In genomic region chrX:70319254-70319653, GRCm38 (mm10) we compare ENCODE assay signal across 25 mouse cellular contexts. TPM values are rescaled to one million over a fixed set of nuclear protein-coding genes. Genes with fewer than 3 reads are reported as not detected.
DNase-seq lines count a peak whose midpoint lies in the region; ATAC-seq and TF ChIP-seq lines count a peak whose summit lies in the region.
"Had no signal": no experiment of that assay in that cellular context is flagged by ENCODE, and none has a peak within 500 bp of the region (broad histone marks: within the 10 kb centered on the region; RNA-seq: fewer than 3 reads in every experiment).

No protein-coding gene starts in this region.

- no peak overlapping the region for H3K9ac ChIP-seq in lung, embryonic 14.5 days
- no peak overlapping the region for H3K9ac ChIP-seq in limb, embryonic 11.5 days (ENCODE audit: low read length)
- no peak overlapping the region for H3K9ac ChIP-seq in liver, postnatal 0 days (replicated peaks)
- H3K9ac ChIP-seq in forebrain, embryonic 13.5 days: no peak overlapping the region
- H3K9ac ChIP-seq: heart, embryonic 12.5 days; liver, embryonic 12.5 days; midbrain, embryonic 15.5 days; neural tube, embryonic 13.5 days had no signal

- H3K4me3 ChIP-seq in lung, embryonic 14.5 days (ENCODE audit: low read depth, low read length): no peak overlapping the region
- H3K4me3 ChIP-seq in limb, embryonic 11.5 days (ENCODE audit: low read depth, low read length): no peak overlapping the region
- no peak overlapping the region for H3K4me3 ChIP-seq in liver, postnatal 0 days (ENCODE audit: low read depth, low read length)
- no peak overlapping the region for H3K4me3 ChIP-seq in forebrain, embryonic 13.5 days
- H3K4me3 ChIP-seq: heart, embryonic 12.5 days; layer of hippocampus, adult 2 months; liver, embryonic 12.5 days; megakaryocyte, embryonic 14.5 days; midbrain, embryonic 15.5 days; myocyte; neural tube, embryonic 13.5 days had no signal

- ATAC-seq in lung, embryonic 14.5 days (ENCODE audit: insufficient read depth): no peak
- peak; percentile 80 for ATAC-seq in limb, embryonic 11.5 days (ENCODE audit: insufficient number of reproducible peaks, low FRiP score, low TSS enrichment, low read depth)
- ATAC-seq in liver, postnatal 0 days: no peak
- no peak for ATAC-seq in forebrain, embryonic 13.5 days
- ATAC-seq: forebrain, embryonic 14.5 days; intestine, postnatal 0 days; liver, embryonic 12.5 days; midbrain, embryonic 15.5 days had no signal

- no peak for TF ChIP-seq CTCF in lung, embryonic 14.5 days (IDR thresholded peaks at IDR 0.05; ENCODE audit: low read depth)
- TF ChIP-seq CTCF in liver, postnatal 0 days (IDR thresholded peaks at IDR 0.05; ENCODE audit: low read depth): no peak

- H3K4me1 ChIP-seq in lung, embryonic 14.5 days (ENCODE audit: insufficient read depth): no peaks in the 10 kb centered on the region
- no peaks in the 10 kb centered on the region for H3K4me1 ChIP-seq in limb, embryonic 11.5 days (ENCODE audit: control insufficient read depth, insufficient read depth, low read length)
- no peaks in the 10 kb centered on the region for H3K4me1 ChIP-seq in liver, postnatal 0 days (ENCODE audit: insufficient read depth)
- no peaks in the 10 kb centered on the region for H3K4me1 ChIP-seq in forebrain, embryonic 13.5 days
- H3K4me1 ChIP-seq: heart, embryonic 12.5 days; liver, embryonic 12.5 days; megakaryocyte, embryonic 14.5 days; midbrain, embryonic 15.5 days; neural tube, embryonic 13.5 days had no signal

- no peak for TF ChIP-seq EP300 in liver, postnatal 0 days (IDR thresholded peaks at IDR 0.05; ENCODE audit: low read depth)

- H3K4me2 ChIP-seq in lung, embryonic 14.5 days: no peak overlapping the region
- no peak overlapping the region for H3K4me2 ChIP-seq in limb, embryonic 11.5 days (ENCODE audit: low read depth, severe bottlenecking)
- no peak overlapping the region for H3K4me2 ChIP-seq in liver, postnatal 0 days (ENCODE audit: low read depth, low read length)
- H3K4me2 ChIP-seq in forebrain, embryonic 13.5 days: no peak overlapping the region
- H3K4me2 ChIP-seq: heart, embryonic 12.5 days; liver, embryonic 12.5 days; midbrain, embryonic 15.5 days; neural tube, embryonic 13.5 days had no signal

- no peaks in the 10 kb centered on the region for H3K36me3 ChIP-seq in lung, embryonic 14.5 days (ENCODE audit: insufficient read depth)
- no peaks in the 10 kb centered on the region for H3K36me3 ChIP-seq in limb, embryonic 11.5 days (ENCODE audit: control insufficient read depth, insufficient read depth, low read length)
- H3K36me3 ChIP-seq in liver, postnatal 0 days (replicated peaks; ENCODE audit: insufficient read depth, low read length): no peaks in the 10 kb centered on the region
- no peaks in the 10 kb centered on the region for H3K36me3 ChIP-seq in forebrain, embryonic 13.5 days (ENCODE audit: poor library complexity, severe bottlenecking)
- H3K36me3 ChIP-seq: heart, embryonic 12.5 days; liver, embryonic 12.5 days; midbrain, embryonic 15.5 days; neural tube, embryonic 13.5 days had no signal

- no peaks in the 10 kb centered on the region for H3K9me3 ChIP-seq in lung, embryonic 14.5 days (ENCODE audit: low read depth, low read length)
- no peaks in the 10 kb centered on the region for H3K9me3 ChIP-seq in limb, embryonic 11.5 days (ENCODE audit: control insufficient read depth, low read length)
- no peaks in the 10 kb centered on the region for H3K9me3 ChIP-seq in liver, postnatal 0 days (ENCODE audit: low read length)
- H3K9me3 ChIP-seq in forebrain, embryonic 13.5 days (replicated peaks): no peaks in the 10 kb centered on the region
- H3K9me3 ChIP-seq: heart, embryonic 12.5 days; liver, embryonic 12.5 days; megakaryocyte, embryonic 14.5 days; midbrain, embryonic 15.5 days; neural tube, embryonic 13.5 days had no signal

- no peak overlapping the region for H3K27ac ChIP-seq in lung, embryonic 14.5 days (ENCODE audit: low read depth)
- no peak overlapping the region for H3K27ac ChIP-seq in limb, embryonic 11.5 days (replicated peaks; ENCODE audit: low read depth, low read length)
- no peak overlapping the region for H3K27ac ChIP-seq in liver, postnatal 0 days (ENCODE audit: low read depth)
- no peak overlapping the region for H3K27ac ChIP-seq in forebrain, embryonic 13.5 days
- H3K27ac ChIP-seq: layer of hippocampus, adult 2 months; liver, embryonic 12.5 days; midbrain, embryonic 15.5 days; neural tube, embryonic 13.5 days had no signal

- 20% methylated on average over 2 of the region's 2 CpGs for WGBS in lung, embryonic 14.5 days
- WGBS in limb, embryonic 11.5 days: 21% methylated on average over 2 of the region's 2 CpGs
- WGBS in liver, postnatal 0 days (ENCODE audit: insufficient replicate concordance): 44% methylated on average over 2 of the region's 2 CpGs
- 45% methylated on average over 2 of the region's 2 CpGs for WGBS in forebrain, embryonic 13.5 days

- H3K27me3 ChIP-seq in lung, embryonic 14.5 days (ENCODE audit: insufficient read depth, low read length): no peaks in the 10 kb centered on the region
- H3K27me3 ChIP-seq in limb, embryonic 11.5 days (ENCODE audit: control insufficient read depth, insufficient read depth, low read length): no peaks in the 10 kb centered on the region
- peaks cover 2% of the 10 kb centered on the region; the same call in 1 of the 2 replicates for H3K27me3 ChIP-seq in liver, postnatal 0 days (ENCODE audit: insufficient read depth, low read length)
- H3K27me3 ChIP-seq in forebrain, embryonic 13.5 days: no peaks in the 10 kb centered on the region
- H3K27me3 ChIP-seq: heart, embryonic 12.5 days; liver, embryonic 12.5 days; midbrain, embryonic 15.5 days; neural tube, embryonic 13.5 days had no signal

- DNase-seq in embryo, embryonic 11 days: peak; percentile 14
- no peak for DNase-seq in embryo, embryonic 10 days (ENCODE audit: low spot score)
- DNase-seq in lung, embryonic 14.5 days: peak; percentile 38
- no peak for DNase-seq in lung, postnatal 4 days
- peak; percentile 32 for DNase-seq in limb, embryonic 11.5 days (ENCODE audit: low spot score)
- no peak for DNase-seq in liver, postnatal 0 days
- no peak for DNase-seq in cerebellum, adult 11 months
- DNase-seq: adrenal gland, postnatal 14 days; cerebellum, adult 9-11 months; gastrocnemius, postnatal 14 days; heart, adult 11 months; heart, postnatal 10 days; layer of hippocampus, postnatal 36 days; lung, adult 2 months; retina, postnatal 1 day had no signal

RNA-seq across cellular contexts. Expression of gene Ids, which starts 45.6 kb away (rescaled TPM):
- 2.5 and 2.9 TPM in 2 replicates for polyA plus RNA-seq in lung, embryonic 14.5 days (2014; fragmentation: Nextera tagmentation; extraction: Ambion mirVana)
- 2.6 and 2.9 TPM in 2 replicates for polyA plus RNA-seq in limb, embryonic 11.5 days (2014; fragmentation: Nextera tagmentation; extraction: Ambion mirVana)
- 0.65 and 0.81 TPM in 2 replicates for polyA plus RNA-seq in liver, postnatal 0 days (2015; fragmentation: Nextera tagmentation; extraction: Ambion mirVana)
- 10.1 and 10.3 TPM in 2 replicates for polyA plus RNA-seq in forebrain, embryonic 13.5 days (2015; fragmentation: Nextera tagmentation; extraction: Ambion mirVana)

Comparison
In these comparisons a context has a peak if more than half of its experiments do, and no peak if none do; other contexts are left out.
1. DNase-seq: peak in embryo, embryonic 11 days (single experiment), lung, embryonic 14.5 days (single experiment) and limb, embryonic 11.5 days (single experiment); none in embryo, embryonic 10 days (single experiment), lung, postnatal 4 days (0 of 2), liver, postnatal 0 days (single experiment) and cerebellum, adult 11 months (single experiment).